Mouse (Mus musculus): ENCODE measurements at regions not wholly inside any gene's neighbourhood (a gene's known extent, or its start where the extent isn't known, plus 50 kb on each side); places are given as distances from the start of the nearest gene placed in this dataset.

- no peak for DNase-seq (ENCODE audit: low read depth)
Observed at GRCm38 (mm10) chr4:54282934-54283333, 457.1 kb downstream of the Tmem38b start.

GRCm38 (mm10) chr4:54313804-54314203 lies 488.0 kb downstream of the Tmem38b start:
- no peak for DNase-seq (ENCODE audit: low read depth)

DNA sequence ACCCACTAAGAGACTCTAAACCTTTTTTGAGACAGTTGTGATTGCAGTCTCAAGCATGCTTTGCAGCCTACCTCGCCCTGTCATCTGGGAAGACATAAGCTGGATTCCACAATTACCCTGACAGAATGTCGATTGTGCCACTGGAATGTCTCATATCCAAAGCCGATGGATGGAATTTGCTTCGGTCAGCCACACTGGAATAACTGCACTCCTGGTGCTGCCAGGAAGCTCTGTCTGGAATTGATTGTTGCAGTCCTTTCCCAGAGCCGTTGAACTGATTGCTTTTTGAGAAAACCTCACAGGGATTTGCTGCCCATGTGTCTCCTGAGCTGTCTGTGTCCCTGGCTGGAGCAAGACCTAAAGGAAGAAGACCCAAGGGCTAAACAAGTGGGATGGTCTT lies 499.0 kb downstream of the Tmem38b start:
- no peak for DNase-seq (ENCODE audit: low read depth)

DNA sequence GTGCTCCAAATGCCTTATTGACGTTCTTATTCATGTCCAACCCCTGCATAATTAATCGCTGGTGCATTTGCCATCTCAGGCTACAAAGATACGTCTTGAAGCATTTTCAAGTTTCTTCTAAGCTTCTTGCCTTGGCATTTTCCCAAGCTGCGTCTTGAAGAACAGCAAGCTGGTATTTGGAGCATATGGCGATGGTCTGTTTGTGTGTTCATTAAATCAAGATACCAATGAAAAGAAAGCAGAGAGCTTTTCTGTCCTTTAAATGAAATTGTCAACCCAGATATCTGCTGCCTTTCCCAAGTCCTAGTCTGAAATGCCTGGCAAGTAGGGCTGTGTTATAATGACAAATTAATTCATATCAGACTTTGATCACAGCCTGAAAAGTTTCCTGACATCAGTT lies 502.4 kb downstream of the Tmem38b start:
- no peak for DNase-seq (ENCODE audit: low read depth)

- DNase-seq (ENCODE audit: low read depth), result no peak
Observed at GRCm38 (mm10) chr4:54328711-54329427, 503.0 kb downstream of the Tmem38b start.

DNA sequence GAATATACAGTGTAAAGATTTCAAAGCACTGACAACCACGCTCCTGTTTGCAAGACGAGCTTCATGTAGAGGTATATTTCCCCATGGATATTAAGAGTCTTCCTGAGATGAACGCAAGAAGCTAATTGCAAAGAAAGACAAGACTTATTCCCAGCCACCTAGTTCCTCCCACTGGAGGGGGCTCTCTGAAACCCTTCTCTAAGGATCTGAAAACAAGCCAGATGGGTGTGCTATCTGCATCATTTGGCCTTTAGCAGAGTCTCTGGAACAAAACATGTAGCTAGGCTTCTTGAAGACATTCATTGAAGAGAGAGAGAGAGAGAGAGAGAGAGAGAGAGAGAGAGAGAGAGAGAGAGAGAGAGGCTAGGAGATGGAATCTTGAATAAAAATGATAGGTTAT lies 504.8 kb downstream of the Tmem38b start:
- DNase-seq (ENCODE audit: low read depth), result no peak

GRCm38 (mm10) chr4:54331588-54332211 lies 505.9 kb downstream of the Tmem38b start:
- no peak for DNase-seq (ENCODE audit: low read depth)

DNA sequence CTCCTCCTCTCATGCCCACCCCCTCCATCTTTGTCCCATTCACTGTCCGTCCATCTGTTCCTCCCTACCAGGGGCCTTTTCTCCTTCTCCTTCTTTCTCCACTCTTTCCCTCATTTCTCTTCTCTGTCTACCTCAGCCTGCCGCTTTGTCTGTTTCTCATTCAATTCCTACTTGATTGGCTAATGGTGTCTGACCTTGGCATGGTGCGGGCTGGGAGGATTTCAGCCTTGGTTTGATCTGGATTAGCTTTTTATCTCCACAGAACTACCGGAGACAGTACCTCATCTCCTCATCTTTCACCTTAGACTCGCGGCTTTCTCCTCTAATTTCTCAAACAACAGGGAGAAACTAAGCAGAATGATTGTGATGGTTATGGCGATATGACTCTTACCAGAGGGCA lies 506.4 kb downstream of the Tmem38b start:
- no peak for DNase-seq (ENCODE audit: low read depth)

- DNase-seq (ENCODE audit: low read depth), result no peak
Observed at GRCm38 (mm10) chr4:54338556-54338955, 512.7 kb downstream of the Tmem38b start.

DNA sequence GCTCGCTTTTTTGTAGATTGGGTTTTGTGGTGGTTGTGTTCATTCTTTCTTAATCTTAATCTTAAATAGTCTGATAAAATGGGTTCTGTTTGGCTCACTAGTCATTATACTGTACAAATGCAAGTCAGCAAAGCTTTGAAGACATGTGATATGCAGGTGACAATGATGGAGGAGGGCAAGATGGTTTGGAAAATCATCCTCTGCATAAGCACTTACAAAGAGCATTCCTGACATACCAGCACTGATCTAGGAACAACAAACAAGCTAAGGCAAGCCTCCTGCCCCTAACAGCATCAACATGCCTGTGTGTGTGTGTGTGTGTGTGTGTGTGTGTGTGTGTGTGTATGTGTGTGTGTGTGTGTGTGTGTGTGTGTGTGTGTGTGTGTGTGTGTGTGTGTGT lies 514.3 kb downstream of the Tmem38b start:
- no peak for DNase-seq (ENCODE audit: low read depth)

DNA sequence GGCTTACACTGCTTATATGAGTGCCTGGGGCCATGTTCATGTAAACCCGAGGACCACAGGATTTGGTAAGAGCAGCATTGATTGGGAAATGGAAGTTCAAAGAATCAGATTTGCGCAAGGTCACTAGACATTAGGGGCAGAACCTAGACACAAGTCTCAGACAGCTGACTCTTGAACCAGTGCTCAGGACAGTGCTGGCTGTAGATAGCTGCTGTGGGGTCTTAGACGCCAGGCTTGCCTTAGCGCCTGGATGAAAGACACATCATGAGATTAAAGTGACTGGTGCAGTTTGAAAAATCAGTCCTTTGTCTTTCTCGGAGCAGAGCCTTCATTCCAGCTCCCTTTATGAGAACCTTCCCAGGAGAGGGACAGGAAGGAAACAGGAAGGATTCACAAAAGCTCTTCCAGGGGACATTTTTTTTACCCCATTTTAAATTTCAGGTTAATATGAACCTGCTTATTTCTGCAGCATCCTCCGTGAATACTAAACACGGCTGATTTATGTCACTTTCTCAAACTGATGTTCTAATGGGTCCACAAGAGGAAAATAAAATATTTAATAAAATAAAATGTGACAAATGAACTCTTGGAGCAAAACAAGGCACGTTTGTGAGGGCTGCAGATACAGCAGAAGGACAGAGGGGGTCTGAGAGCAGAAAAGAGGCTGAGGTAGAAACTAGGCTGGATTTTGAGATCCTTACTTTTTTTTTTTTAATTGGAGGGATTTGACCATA lies 528.0 kb downstream of the Tmem38b start:
- no peak for DNase-seq (ENCODE audit: low read depth)

DNA sequence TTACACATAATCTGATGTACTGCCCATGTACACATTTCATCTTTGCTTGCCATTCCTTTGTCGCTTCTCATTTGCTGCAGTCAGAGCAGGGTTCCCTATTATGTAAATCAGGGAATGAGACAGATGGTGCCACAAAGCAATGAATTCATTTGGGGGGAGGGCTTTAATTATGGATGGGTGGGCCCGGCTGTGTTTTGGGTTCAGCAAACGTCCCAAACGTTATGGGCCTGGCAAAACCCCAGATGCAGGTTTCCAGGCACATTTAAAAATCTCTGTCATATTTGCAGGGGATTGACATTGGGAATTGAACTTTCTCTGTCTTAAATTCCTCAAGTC lies 528.5 kb downstream of the Tmem38b start:
- DNase-seq (ENCODE audit: low read depth), result no peak

DNA sequence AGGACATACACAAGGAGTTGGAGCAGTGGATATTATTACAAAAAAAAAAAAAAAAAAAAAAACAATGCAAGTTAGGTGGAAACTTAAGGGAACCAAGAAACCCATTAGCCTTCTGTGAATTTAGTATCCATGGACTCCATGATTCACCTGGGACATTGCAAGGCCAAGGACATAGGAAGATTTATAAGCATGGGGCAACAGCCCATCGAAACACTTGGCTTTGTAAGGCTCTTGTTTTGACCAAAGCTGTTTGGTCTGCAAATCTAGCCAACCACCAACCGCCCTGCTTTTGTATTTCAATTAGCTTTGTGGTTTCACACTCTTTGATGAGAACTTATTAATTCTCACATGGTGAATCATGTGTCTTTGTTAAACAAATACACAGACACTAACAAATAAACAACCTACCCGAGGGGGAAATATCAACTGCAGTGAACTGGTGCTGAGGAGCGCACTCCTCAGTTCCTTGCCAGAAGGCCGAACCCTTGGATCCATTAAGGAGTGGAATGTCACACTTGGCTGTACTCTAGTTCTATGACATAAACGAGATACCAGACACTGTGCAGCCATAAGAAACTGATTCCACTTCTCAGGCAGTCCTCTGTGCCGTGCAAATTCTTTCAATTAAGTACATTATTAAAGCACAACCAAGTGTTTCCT lies 529.7 kb downstream of the Tmem38b start:
- no peak for DNase-seq (ENCODE audit: low read depth)

GRCm38 (mm10) chr4:54356041-54356427 lies 530.2 kb downstream of the Tmem38b start:
- no peak for DNase-seq (ENCODE audit: low read depth)

DNA sequence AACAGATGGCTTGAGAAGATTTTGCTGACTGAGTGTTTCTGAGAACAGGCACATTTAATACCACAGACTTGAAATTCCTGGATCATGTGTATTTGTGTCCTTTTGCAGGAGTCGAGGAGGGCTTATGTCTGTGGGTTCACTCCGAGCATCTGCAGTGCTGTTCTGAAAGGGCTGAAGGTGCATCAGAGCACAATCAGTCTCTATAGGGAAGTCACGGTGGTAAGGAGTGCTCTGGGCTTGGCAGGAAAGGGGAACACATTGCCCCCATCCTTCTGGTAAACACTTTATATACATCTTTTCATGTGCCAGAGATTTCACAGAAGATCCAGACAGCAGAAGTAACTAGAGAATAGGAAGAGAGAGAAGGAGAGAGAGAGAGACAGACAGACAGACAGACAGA lies 545.1 kb downstream of the Tmem38b start:
- no peak for DNase-seq (ENCODE audit: low read depth)

GRCm38 (mm10) chr4:54371418-54371957 lies 545.6 kb downstream of the Tmem38b start:
- no peak for DNase-seq (ENCODE audit: low read depth)

DNA sequence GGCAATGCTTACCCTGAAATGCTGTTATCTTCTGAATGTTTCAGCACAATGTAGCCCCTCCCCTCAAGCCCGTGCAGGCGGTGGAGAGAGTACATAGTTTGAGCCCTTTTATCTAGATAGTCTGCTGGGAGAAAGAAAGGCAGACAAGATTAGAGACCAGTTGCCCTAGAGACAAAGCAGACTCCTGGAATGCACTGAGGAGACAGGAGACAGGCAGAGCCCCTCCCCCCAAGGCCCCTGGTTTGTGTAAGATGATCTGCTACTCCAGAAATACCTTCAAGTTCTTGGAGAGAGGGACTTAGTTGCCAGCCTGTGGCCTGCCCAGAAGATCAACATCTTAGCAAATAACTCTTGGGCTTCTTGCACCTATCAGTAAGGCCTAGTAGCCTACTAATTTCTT lies 547.8 kb downstream of the Tmem38b start:
- no peak for DNase-seq (ENCODE audit: low read depth)

GRCm38 (mm10) chr4:54374457-54374856 lies 548.6 kb downstream of the Tmem38b start:
- no peak for DNase-seq (ENCODE audit: low read depth)

GRCm38 (mm10) chr4:54387460-54387859 lies 557.4 kb upstream of the Zfp462 start:
- no peak for DNase-seq (ENCODE audit: low read depth)

DNA sequence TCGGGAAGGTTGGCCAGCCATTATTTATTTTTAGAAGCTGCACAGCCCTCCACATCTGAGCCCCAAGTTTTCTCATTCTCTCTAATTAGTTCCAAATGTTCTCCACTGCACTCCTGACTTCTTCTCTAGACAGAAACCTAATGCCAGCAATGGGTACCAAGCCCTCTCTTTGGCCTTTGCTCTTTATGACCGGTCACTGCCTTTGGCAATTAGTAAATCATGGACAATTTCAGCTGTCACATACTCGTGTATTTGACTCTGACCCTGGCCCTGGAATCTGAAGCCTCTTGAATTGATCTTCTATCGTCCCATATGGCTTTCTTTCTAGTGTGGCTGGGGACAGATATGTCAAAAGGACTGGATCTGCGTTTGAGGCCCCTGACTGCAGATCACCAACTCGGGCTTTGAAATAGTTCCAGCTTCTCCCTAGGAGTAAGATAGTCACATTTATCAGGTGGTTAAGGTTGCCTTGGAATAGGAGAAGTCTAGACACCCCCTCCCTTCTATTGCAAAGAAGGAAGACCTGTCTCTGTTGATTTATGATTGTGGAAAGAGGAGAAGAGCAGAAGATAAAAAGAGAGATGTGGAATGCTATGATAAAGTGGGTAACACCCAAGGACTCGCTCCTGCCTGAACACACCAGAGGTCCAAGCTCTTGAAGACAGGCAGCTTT lies 553.2 kb upstream of the Zfp462 start:
- DNase-seq (ENCODE audit: low read depth), result no peak

DNA sequence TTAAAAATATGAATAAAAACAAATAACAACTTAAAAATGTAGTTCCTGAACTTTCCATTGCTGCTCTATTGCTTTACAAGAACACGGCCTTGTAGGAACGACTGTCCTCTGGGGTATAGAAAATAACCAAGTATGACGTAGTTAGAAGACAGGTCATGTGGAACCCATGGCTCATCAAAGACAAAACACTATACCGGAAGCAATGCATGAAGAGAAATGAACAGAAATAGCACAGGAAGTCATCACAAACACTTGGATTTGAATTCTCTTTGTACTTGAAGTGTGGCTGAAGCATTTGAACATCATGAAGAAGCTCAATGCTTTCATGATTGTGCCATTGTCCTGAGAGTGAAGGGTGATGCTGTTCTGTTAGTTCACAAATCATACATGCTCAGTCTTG lies 538.7 kb upstream of the Zfp462 start:
- no peak for DNase-seq (ENCODE audit: low read depth)

DNA sequence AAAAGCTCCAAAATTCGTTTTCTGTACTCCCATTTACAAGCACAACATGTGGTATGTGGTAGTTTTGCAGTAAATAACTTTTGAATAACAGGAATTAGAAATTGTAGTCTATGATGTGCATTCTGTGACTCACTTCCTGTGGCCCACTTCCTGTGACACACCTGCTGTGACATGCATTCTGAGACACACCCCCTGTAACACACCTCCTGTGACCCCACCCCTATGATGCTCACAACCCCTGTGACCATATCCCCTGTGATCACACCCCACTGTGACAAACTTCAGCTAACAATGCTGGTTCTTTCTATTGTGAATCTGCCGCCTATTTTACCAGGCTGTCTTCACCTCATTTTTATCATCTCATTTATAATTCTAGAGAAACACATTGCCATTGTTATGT lies 536.9 kb upstream of the Zfp462 start:
- no peak for DNase-seq (ENCODE audit: low read depth)
